Mouse (Mus musculus) testis, adult 2 months (tissue): ENCODE data around the gene Dot1l.

Experiments used
- CTCF ChIP-seq: fragments of 200-500 bp; IDR thresholded peaks from 2 replicates; pipeline ENCODE4 v1.5.1; 2012; ENCODE audit warnings: low read depth, mild to moderate bottlenecking, inconsistent platforms, low read length, moderate library complexity; ENCODE audit not compliant: control insufficient read depth, insufficient read depth, insufficient replicate concordance
- POLR2A ChIP-seq: fragments of 200-500 bp; IDR thresholded peaks from 2 replicates; pipeline ENCODE4 v1.6.1; 2012; ENCODE audit warnings: low read depth, mild to moderate bottlenecking, inconsistent platforms, low read length, moderate library complexity; ENCODE audit not compliant: control insufficient read depth

- TF ChIP-seq POLR2A: no peak; the same call in 1 of the 2 replicates
- TF ChIP-seq CTCF: no peak
These were observed 51.5 kb downstream of the Dot1l start for GRCm38 (mm10) chr10:80806341-80807056.
